Mouse (Mus musculus) megakaryocyte, embryonic 14.5 days (primary cell): ENCODE results near the gene Cdc26.

Experiments
- FLI1 ChIP-seq: IDR thresholded peaks from 2 replicates; pipeline ENCODE4 v1.6.1; 2012; ENCODE audit warnings: low read length, inconsistent platforms, mixed read lengths
- GATA1 ChIP-seq: IDR thresholded peaks from 3 replicates; pipeline ENCODE4 v1.6.1; 2012; ENCODE audit warnings: mixed read lengths, low read length, inconsistent platforms, borderline replicate concordance

GRCm38 (mm10) chr4:62367586-62367985 lies 40.9 kb downstream of the Cdc26 start:
- TF ChIP-seq GATA1 = no peak
- no peak for TF ChIP-seq FLI1
